Mouse (Mus musculus) CH12.LX (cell line): ENCODE results near the gene 4921511M17Rik. TPM values are rescaled to one million over a fixed set of nuclear protein-coding genes. Genes with fewer than 3 reads are reported as not detected.
"Not testable (repeated sequence)": the region's sequence is repeated elsewhere in the genome, so short reads cannot be mapped to it uniquely, and the experiment has no call there.

Experiments used
- DNase-seq: peaks from one replicate; pipeline ENCODE4 v3.0.0-alpha.2; 2013; ENCODE audit errors: extremely low read depth
- H3K27ac ChIP-seq: 2 replicates; pipeline ENCODE4 v1.5.1; 2012; ENCODE audit warnings: low read depth, mild to moderate bottlenecking, control low read depth, moderate library complexity; ENCODE audit not compliant: insufficient read depth
- H3K27me3 ChIP-seq: replicated peaks from 2 replicates; pipeline ENCODE3; 2012; ENCODE audit warnings: inconsistent platforms
- H3K36me3 ChIP-seq, 2 experiments: replicated peaks in 1 of 2; 2 replicates each; pipeline versions ENCODE3 to v1.6.1; 2012; ENCODE audit warnings: inconsistent platforms in 1 of 2, low read length in 1 of 2, mild to moderate bottlenecking in 1 of 2, mixed read lengths in 1 of 2, moderate library complexity in 1 of 2; ENCODE audit not compliant: control insufficient read depth in 1 of 2, insufficient read depth in 1 of 2
- H3K4me1 ChIP-seq, 2 experiments: 2 replicates each; pipeline ENCODE4 v1.6.1; 2012; ENCODE audit warnings: inconsistent platforms in 1 of 2, moderate library complexity in 1 of 2; ENCODE audit not compliant: insufficient read depth in 2 of 2, control insufficient read depth in 1 of 2
- H3K4me2 ChIP-seq: 2 replicates; pipeline ENCODE4 v1.6.1; 2012; ENCODE audit warnings: low read depth, mild to moderate bottlenecking, control low read depth; ENCODE audit not compliant: poor library complexity, insufficient read depth, severe bottlenecking
- H3K4me3 ChIP-seq, 3 experiments: fragments of 150-350 bp in 1 of 3; sonication (generic) in 1 of 3; replicated peaks in 1 of 3; 2 replicates each; pipeline versions ENCODE3 to v1.5.1; 2011 to 2012; ENCODE audit warnings: low read depth in 2 of 3, low read length in 2 of 3, mild to moderate bottlenecking in 2 of 3, moderate library complexity in 2 of 3, control low read depth in 1 of 3, improper control_type of control experiment in 1 of 3, inconsistent platforms in 1 of 3, mixed read lengths in 1 of 3; ENCODE audit not compliant: poor library complexity in 1 of 3
- H3K79me2 ChIP-seq: replicated peaks from 2 replicates; pipeline ENCODE4 v1.6.1; 2012; ENCODE audit warnings: mild to moderate bottlenecking, moderate library complexity; ENCODE audit not compliant: control insufficient read depth, poor library complexity, insufficient read depth, severe bottlenecking; ENCODE audit errors: extremely low read depth
- H3K9ac ChIP-seq: 2 replicates; pipeline ENCODE4 v1.6.1; 2012; ENCODE audit warnings: low read depth, mild to moderate bottlenecking, control low read depth, moderate library complexity; ENCODE audit not compliant: insufficient read depth
- H3K9me3 ChIP-seq: replicated peaks from 2 replicates; pipeline ENCODE3; 2012; ENCODE audit warnings: low read length, inconsistent platforms, mixed read lengths
- dilution Hi-C: fragments of 300-500 bp; cut with MboI; formaldehyde crosslinking; loops from 2 replicates; pipeline ENCODE4 v1.14.3; 2020; ENCODE audit warnings: low sequenced_read_pairs; ENCODE audit not compliant: extremely low pct_unique_long_range_greater_than_20kb, extremely low pct_ligation_motif_present
- in situ Hi-C: fragments of 300-500 bp; cut with MboI; formaldehyde crosslinking; loops from 3 replicates; pipeline ENCODE4 v1.14.3; 2019; ENCODE audit warnings: low sequenced_read_pairs, low pct_ligation_motif_present, low pct_unique_long_range_greater_than_20kb, mixed read lengths
- polyA plus RNA-seq: library from polyadenylated mRNA; unstranded; fragments of >175 nt; gene quantifications from 2 replicates; pipeline ENCODE4 v1.2.1, GENCODE M21; 2012; ENCODE audit warnings: low read depth; ENCODE audit not compliant: insufficient read length
- total RNA-seq, 2 experiments: library from RNA; depleted of rRNA; stranded (reverse); fragments of 300-350 nt in 1 of 2; fragments of >200 nt in 1 of 2; gene quantifications; 2 replicates each; pipeline ENCODE4 v1.2.3; 2012 to 2014

The 4921511M17Rik gene
- total RNA-seq (2012; rRNA removed) (not detected in 2 replicates), total RNA-seq (2014; rRNA removed) (not detected in 2 replicates), polyA plus RNA-seq (not detected in 2 replicates)

GRCm38 (mm10) chrX:154033727-154034126 is at the start of gene 4921511M17Rik:
4921511M17Rik (minus strand) TSS chrX:154033827.
- H3K4me1 ChIP-seq, DNase-seq, H3K9ac ChIP-seq, H3K36me3 ChIP-seq, dilution Hi-C loops, H3K79me2 ChIP-seq, in situ Hi-C loops, H3K27me3 ChIP-seq, H3K9me3 ChIP-seq, H3K4me3 ChIP-seq, H3K4me2 ChIP-seq, H3K27ac ChIP-seq: not testable (repeated sequence)

- H3K4me3 ChIP-seq, H3K4me1 ChIP-seq, H3K9ac ChIP-seq, H3K79me2 ChIP-seq, dilution Hi-C loops, in situ Hi-C loops, H3K4me2 ChIP-seq, H3K9me3 ChIP-seq, H3K36me3 ChIP-seq, DNase-seq, H3K27ac ChIP-seq, H3K27me3 ChIP-seq: not testable (repeated sequence)
Observed at GRCm38 (mm10) chrX:154054939-154055338, 21.3 kb upstream of the 4921511M17Rik start, which contains the start of gene Gm10057. Gm10057 (minus strand) TSS chrX:154055039.

- DNase-seq, H3K79me2 ChIP-seq, H3K27me3 ChIP-seq, in situ Hi-C loops, H3K27ac ChIP-seq, H3K36me3 ChIP-seq, H3K4me3 ChIP-seq, H3K4me1 ChIP-seq, dilution Hi-C loops, H3K9me3 ChIP-seq, H3K9ac ChIP-seq, H3K4me2 ChIP-seq: not testable (repeated sequence)
Observed at GRCm38 (mm10) chrX:154012540-154012939, 21.1 kb downstream of the 4921511M17Rik start, which contains the start of gene Samt1. Samt1 (minus strand) TSS chrX:154012640.

- H3K79me2 ChIP-seq, dilution Hi-C loops, H3K27ac ChIP-seq, H3K36me3 ChIP-seq, H3K4me2 ChIP-seq, H3K4me3 ChIP-seq, H3K27me3 ChIP-seq, in situ Hi-C loops, DNase-seq, H3K9ac ChIP-seq, H3K4me1 ChIP-seq: not testable (repeated sequence)
- peaks cover 53% of the 10 kb centered on the region for H3K9me3 ChIP-seq
Observed at GRCm38 (mm10) chrX:153976914-153977313, 56.7 kb downstream of the 4921511M17Rik start.

- H3K4me1 ChIP-seq, dilution Hi-C loops, H3K4me3 ChIP-seq: not testable (repeated sequence)
Observed at GRCm38 (mm10) chrX:153976467-153976866, 57.2 kb downstream of the 4921511M17Rik start.

More at GRCm38 (mm10) chrX:153976467-153976866, 57.2 kb downstream of the 4921511M17Rik start:
- H3K36me3 ChIP-seq, H3K4me2 ChIP-seq, H3K9ac ChIP-seq, in situ Hi-C loops, DNase-seq, H3K79me2 ChIP-seq, H3K27ac ChIP-seq, H3K27me3 ChIP-seq: not testable (repeated sequence)
- H3K9me3 ChIP-seq, result peaks cover 54% of the 10 kb centered on the region
